Comparison of ENCODE assay signal across 22 mouse cellular contexts in the genomic region with DNA sequence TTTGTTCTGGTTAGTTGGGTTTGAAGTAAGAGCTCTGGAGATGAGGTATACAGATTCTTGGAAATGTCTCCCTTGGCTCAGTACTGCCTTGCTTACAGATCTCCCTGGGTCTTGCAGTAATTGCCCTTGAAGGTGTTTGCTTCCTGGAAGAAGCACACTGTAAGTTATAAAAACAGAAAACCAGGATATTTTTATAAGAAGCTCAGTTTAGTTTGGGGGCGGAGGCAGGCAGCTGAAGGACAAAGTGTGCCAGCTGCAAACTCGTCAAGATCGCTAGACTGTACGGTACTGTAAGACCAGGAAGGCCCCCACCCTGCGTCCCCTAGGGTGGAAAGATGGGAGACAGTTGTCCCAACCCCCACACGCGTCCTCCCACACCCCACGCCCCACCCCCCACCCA. TPM values are rescaled to one million over a fixed set of nuclear protein-coding genes. Genes with fewer than 3 reads are reported as not detected.
DNase-seq lines count a peak whose midpoint lies in the region; ATAC-seq and TF ChIP-seq lines count a peak whose summit lies in the region.
"Had no signal": no experiment of that assay in that cellular context is flagged by ENCODE, and none has a peak within 500 bp of the region (broad histone marks: within the 10 kb centered on the region; RNA-seq: fewer than 3 reads in every experiment).

No protein-coding gene starts in this region.

- H3K27ac ChIP-seq in kidney, embryonic 15.5 days: no peak overlapping the region
- H3K27ac ChIP-seq in limb, embryonic 12.5 days: no peak overlapping the region
- no peak overlapping the region for H3K27ac ChIP-seq in limb, embryonic 10.5 days
- peak overlapping the region; percentile 49 for H3K27ac ChIP-seq in testis, adult 2 months (ENCODE audit: control insufficient read depth, insufficient read depth, low read depth, low read length)
- H3K27ac ChIP-seq: forebrain, embryonic 12.5 days; hindbrain, embryonic 12.5 days had no signal

- peak; percentile 8; the same call in 1 of the 2 replicates for ATAC-seq in frontal cortex, adult (ENCODE audit: low TSS enrichment)
- ATAC-seq in kidney, embryonic 15.5 days (replicated peaks; ENCODE audit: low FRiP score): no peak
- no peak for ATAC-seq in limb, embryonic 12.5 days (ENCODE audit: insufficient number of reproducible peaks, insufficient read depth, low FRiP score, low TSS enrichment, low read depth)
- ATAC-seq: inflammation-experienced regulatory T-cells, adult 6 months; midbrain, embryonic 16.5 days had no signal

- H3K4me3 ChIP-seq in kidney, embryonic 15.5 days (replicated peaks): no peak overlapping the region
- H3K4me3 ChIP-seq in limb, embryonic 12.5 days (replicated peaks): no peak overlapping the region
- no peak overlapping the region for H3K4me3 ChIP-seq in limb, embryonic 10.5 days
- no peak overlapping the region for H3K4me3 ChIP-seq in testis, adult 2 months (ENCODE audit: control insufficient read depth, low read depth, low read length)

- H3K4me2 ChIP-seq in kidney, embryonic 15.5 days: peak overlapping the region; percentile 64; the same call in 1 of the 2 replicates
- peak overlapping the region; percentile 76; the same call in 1 of the 2 replicates for H3K4me2 ChIP-seq in limb, embryonic 12.5 days

- no peak for DNase-seq in frontal cortex, postnatal 25 days (ENCODE audit: low spot score in 2 of 2)
- no peak for DNase-seq in kidney, adult 11 months
- DNase-seq in limb, embryonic 10.5 days (ENCODE audit: low spot score): no peak
- no peak for DNase-seq in testis, postnatal 10 days (ENCODE audit: low spot score)
- DNase-seq: adrenal gland, adult 2 months; cerebellum, adult 11 months; cerebellum, postnatal 14 days; heart, postnatal 10 days; kidney, postnatal 14 days; lung, embryonic 14.5 days; thymus, postnatal 4 days had no signal

- H3K36me3 ChIP-seq in kidney, embryonic 15.5 days: no peaks in the 10 kb centered on the region
- H3K36me3 ChIP-seq in limb, embryonic 12.5 days: no peaks in the 10 kb centered on the region
- H3K36me3 ChIP-seq in limb, embryonic 10.5 days: no peaks in the 10 kb centered on the region
- H3K36me3 ChIP-seq in testis, adult 2 months (ENCODE audit: control insufficient read depth, insufficient read depth, low read length): no peaks in the 10 kb centered on the region
- H3K36me3 ChIP-seq: forebrain, embryonic 12.5 days; hindbrain, embryonic 12.5 days had no signal

- WGBS in kidney, embryonic 15.5 days: 39% methylated on average over 8 of the region's 8 CpGs
- 68% methylated on average over 8 of the region's 8 CpGs for WGBS in limb, embryonic 12.5 days
- 73% methylated on average over 8 of the region's 8 CpGs for WGBS in limb, embryonic 10.5 days

- peaks cover 34% of the 10 kb centered on the region for H3K4me1 ChIP-seq in kidney, embryonic 15.5 days
- peaks cover 26% of the 10 kb centered on the region for H3K4me1 ChIP-seq in limb, embryonic 12.5 days (replicated peaks)
- peaks cover 34% of the 10 kb centered on the region for H3K4me1 ChIP-seq in limb, embryonic 10.5 days
- H3K4me1 ChIP-seq in testis, adult 2 months (ENCODE audit: control insufficient read depth, insufficient read depth, low read length): peaks cover 9% of the 10 kb centered on the region

- TF ChIP-seq POLR2A in testis, adult 2 months (IDR thresholded peaks at IDR 0.05; ENCODE audit: control insufficient read depth, low read depth, low read length): no peak

- H3K9me3 ChIP-seq in kidney, embryonic 15.5 days (replicated peaks): no peaks in the 10 kb centered on the region
- H3K9me3 ChIP-seq in limb, embryonic 12.5 days: no peaks in the 10 kb centered on the region
- H3K9me3 ChIP-seq in limb, embryonic 10.5 days (replicated peaks): no peaks in the 10 kb centered on the region
- H3K9me3 ChIP-seq: forebrain, embryonic 12.5 days; hindbrain, embryonic 12.5 days had no signal

- peaks cover 3% of the 10 kb centered on the region; the same call in 1 of the 2 replicates for H3K27me3 ChIP-seq in kidney, embryonic 15.5 days
- peaks cover 43% of the 10 kb centered on the region for H3K27me3 ChIP-seq in limb, embryonic 12.5 days
- H3K27me3 ChIP-seq in limb, embryonic 10.5 days (ENCODE audit: low read depth, poor library complexity, severe bottlenecking): peaks cover 47% of the 10 kb centered on the region
- no peaks in the 10 kb centered on the region for H3K27me3 ChIP-seq in testis, adult 2 months (ENCODE audit: control insufficient read depth, insufficient read depth, low read length)
- H3K27me3 ChIP-seq: CH12.LX had no signal

- TF ChIP-seq CTCF in testis, adult 2 months (IDR thresholded peaks at IDR 0.05; ENCODE audit: control insufficient read depth, insufficient read depth, insufficient replicate concordance, low read depth, low read length): no peak

- no peak overlapping the region for H3K9ac ChIP-seq in kidney, embryonic 15.5 days
- H3K9ac ChIP-seq in limb, embryonic 12.5 days (replicated peaks): no peak overlapping the region
- H3K9ac ChIP-seq: forebrain, embryonic 12.5 days; hindbrain, embryonic 12.5 days; lung, embryonic 14.5 days had no signal

RNA-seq across cellular contexts. Expression of a gene that starts 28.6 kb away (rescaled TPM):
- polyA plus RNA-seq in kidney, embryonic 15.5 days (2015; fragmentation: Nextera tagmentation; extraction: Ambion mirVana): 1,006 and 1,087 TPM in 2 replicates
- polyA plus RNA-seq in limb, embryonic 12.5 days (2016; fragmentation: Nextera tagmentation; extraction: Ambion mirVana): 850 and 865 TPM in 2 replicates
- 1,008 and 1,019 TPM in 2 replicates for polyA plus RNA-seq in limb, embryonic 10.5 days (2016; fragmentation: Nextera tagmentation; extraction: Ambion mirVana)
- polyA plus RNA-seq in testis, adult 2 months (2012; rRNA removed): 174 and 245 TPM in 2 replicates

RNA-seq across cellular contexts. Expression of a gene that starts 47.8 kb away (rescaled TPM):
- not detected in 2 replicates for polyA plus RNA-seq in kidney, embryonic 15.5 days (2015; fragmentation: Nextera tagmentation; extraction: Ambion mirVana)
- polyA plus RNA-seq in limb, embryonic 12.5 days (2016; fragmentation: Nextera tagmentation; extraction: Ambion mirVana): not detected in 2 replicates
- polyA plus RNA-seq in limb, embryonic 10.5 days (2016; fragmentation: Nextera tagmentation; extraction: Ambion mirVana): not detected in 2 replicates
- polyA plus RNA-seq in testis, adult 2 months (2012; rRNA removed): 382 and 415 TPM in 2 replicates
- polyA plus RNA-seq: adrenal gland, adult 2 months; brain, embryonic 14.5 days; forebrain, embryonic 12.5 days; liver, embryonic 11.5 days; lung, embryonic 14.5 days; midbrain, embryonic 16.5 days had no signal

Comparison
In these comparisons a context has a peak if more than half of its experiments do, and no peak if none do; other contexts are left out.
1. RNA of a gene that starts 47.8 kb away (polyA plus RNA-seq): 382 to 415 TPM in testis, adult 2 months; not detected in kidney, embryonic 15.5 days, not detected in limb, embryonic 12.5 days and not detected in limb, embryonic 10.5 days; every median in the first group is over 100 times any median in the second.